Mouse (Mus musculus) CD8-positive naive resting alpha-beta T cell, adult 57 days (primary cell): ENCODE measurements around the gene 2610507B11Rik. TPM values are rescaled to one million over a fixed set of nuclear protein-coding genes. Genes with fewer than 3 reads are reported as not detected.

Experiments
- total RNA-seq: library from RNA; stranded (reverse); gene quantifications from one replicate; pipeline ENCODE4 v1.2.4, GENCODE M21; 2023

2610507B11Rik gene
- 114 TPM for total RNA-seq

GRCm38 (mm10) chr11:78261380-78262352 lies at the start of gene 2610507B11Rik:
TSS of gene 2610507B11Rik (plus strand) at chr11:78261752.

GRCm38 (mm10) chr11:78245627-78246317 lies 15.8 kb upstream of the 2610507B11Rik start, which contains the start of the genes Sdf2 and Supt6:
TSS of gene Sdf2 (plus strand) at chr11:78245746.
TSS of gene Supt6 (minus strand) at chr11:78245987.

GRCm38 (mm10) chr11:78290654-78291053 lies 29.1 kb downstream of the 2610507B11Rik start, which contains the start of gene BC030499:
TSS of gene BC030499 (plus strand) at chr11:78290841.

GRCm38 (mm10) chr11:78301357-78302084 lies 40.0 kb downstream of the 2610507B11Rik start, which contains the start of gene Spag5:
TSS of gene Spag5 (plus strand) at chr11:78301529.

GRCm38 (mm10) chr11:78322860-78323259 lies 61.3 kb downstream of the 2610507B11Rik start, which contains the start of gene Aldoc:
TSS of gene Aldoc (plus strand) at chr11:78322968.

GRCm38 (mm10) chr11:78327634-78328511 lies 66.3 kb downstream of the 2610507B11Rik start, which contains the start of gene Pigs:
TSS of gene Pigs (plus strand) at chr11:78328415.

Other genes with a start within 250 kb of the 2610507B11Rik start
- 3.9 TPM for gene Dhrs13, start 229.5 kb upstream of the 2610507B11Rik start, total RNA-seq
- gene Flot2, start 223.8 kb upstream of the 2610507B11Rik start, total RNA-seq = 23.8 TPM
- gene Eral1, start 181.4 kb upstream of the 2610507B11Rik start, total RNA-seq = 30.7 TPM
- gene Fam222b, start 167.1 kb upstream of the 2610507B11Rik start, total RNA-seq = 16.7 TPM
- 31.2 TPM for gene Traf4, start 96.2 kb upstream of the 2610507B11Rik start, total RNA-seq
- 8.1 TPM for gene Nek8, start 85.1 kb upstream of the 2610507B11Rik start, total RNA-seq
- gene Tlcd1, start 85.0 kb upstream of the 2610507B11Rik start, total RNA-seq = 3.4 TPM
- gene Rpl23a, start 78.2 kb upstream of the 2610507B11Rik start, total RNA-seq = 3,868 TPM
- not detected for gene Rab34, start 73.3 kb upstream of the 2610507B11Rik start, total RNA-seq
- not detected for gene Proca1, start 68.4 kb upstream of the 2610507B11Rik start, total RNA-seq
- 55.7 TPM for gene Sdf2, start 16.0 kb upstream of the 2610507B11Rik start, total RNA-seq
- gene Supt6, start 15.8 kb upstream of the 2610507B11Rik start, total RNA-seq = 83.6 TPM
- gene BC030499, start 29.1 kb downstream of the 2610507B11Rik start, total RNA-seq = 3.3 TPM
- gene Spag5, start 39.8 kb downstream of the 2610507B11Rik start, total RNA-seq = 5.6 TPM
- gene Aldoc, start 61.2 kb downstream of the 2610507B11Rik start, total RNA-seq = 25.8 TPM
- gene Pigs, start 66.7 kb downstream of the 2610507B11Rik start, total RNA-seq = 44.6 TPM
- 10.9 TPM for gene Unc119, start 81.7 kb downstream of the 2610507B11Rik start, total RNA-seq
- not detected for gene Foxn1, start 124.8 kb downstream of the 2610507B11Rik start, total RNA-seq
- not detected for gene Slc13a2, start 160.5 kb downstream of the 2610507B11Rik start, total RNA-seq
- gene Slc46a1, start 203.9 kb downstream of the 2610507B11Rik start, total RNA-seq = 1.0 TPM
- gene Sarm1, start 236.0 kb downstream of the 2610507B11Rik start, total RNA-seq = 2.6 TPM
- gene Vtn, start 237.3 kb downstream of the 2610507B11Rik start, total RNA-seq = not detected
- not detected for gene Sebox, start 241.7 kb downstream of the 2610507B11Rik start, total RNA-seq